Mouse (Mus musculus) liver, adult 2 months (tissue): ENCODE measurements around the gene Rexo2.
"Not testable (repeated sequence)": the region's sequence is repeated elsewhere in the genome, so short reads cannot be mapped to it uniquely, and the experiment has no call there.

ENCODE experiments used
- CTCF ChIP-seq: fragments of 200-500 bp; IDR thresholded peaks from 2 replicates; pipeline ENCODE4 v1.5.1; 2011; ENCODE audit warnings: low read depth, low read length, control low read depth
- POLR2A ChIP-seq: fragments of 200-500 bp; IDR thresholded peaks from 2 replicates; pipeline ENCODE4 v1.6.1; 2011; ENCODE audit warnings: low read length, control low read depth; ENCODE audit not compliant: insufficient read depth; ENCODE audit errors: extremely low read depth

DNA sequence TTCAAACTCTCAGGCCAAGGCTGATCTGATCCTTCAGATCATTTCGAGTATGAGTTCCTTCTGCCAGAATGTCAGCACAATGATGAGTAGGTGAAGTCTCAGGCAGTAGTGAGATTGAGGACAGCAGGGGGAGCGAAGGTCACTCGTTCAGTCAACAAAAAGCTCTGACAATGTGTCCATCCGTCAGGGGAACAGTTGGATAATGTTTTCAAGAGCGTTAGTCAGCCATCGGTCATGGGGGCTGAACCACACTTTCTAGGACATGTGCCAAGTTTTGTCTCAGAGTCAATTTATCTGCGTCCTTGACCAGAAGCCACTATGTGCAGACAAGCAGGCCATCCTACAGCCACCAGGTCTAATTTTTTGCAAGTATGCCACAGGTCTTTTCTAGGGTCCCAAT, 40.0 kb upstream of the Rexo2 start:
- not testable (repeated sequence) for TF ChIP-seq CTCF, POLR2A
